Mouse (Mus musculus) CH12.LX (cell line): ENCODE results near the gene Cuedc2. TPM values are rescaled to one million over a fixed set of nuclear protein-coding genes. Genes with fewer than 3 reads are reported as not detected.

ENCODE experiments used
- DNase-seq: peaks from one replicate; pipeline ENCODE4 v3.0.0-alpha.2; 2013; ENCODE audit errors: extremely low read depth
- H3K27ac ChIP-seq: 2 replicates; pipeline ENCODE4 v1.5.1; 2012; ENCODE audit warnings: low read depth, mild to moderate bottlenecking, control low read depth, moderate library complexity; ENCODE audit not compliant: insufficient read depth
- H3K27me3 ChIP-seq: replicated peaks from 2 replicates; pipeline ENCODE3; 2012; ENCODE audit warnings: inconsistent platforms
- H3K36me3 ChIP-seq, 2 experiments: replicated peaks in 1 of 2; 2 replicates each; pipeline versions ENCODE3 to v1.6.1; 2012; ENCODE audit warnings: inconsistent platforms in 1 of 2, low read length in 1 of 2, mild to moderate bottlenecking in 1 of 2, mixed read lengths in 1 of 2, moderate library complexity in 1 of 2; ENCODE audit not compliant: control insufficient read depth in 1 of 2, insufficient read depth in 1 of 2
- H3K4me1 ChIP-seq, 2 experiments: 2 replicates each; pipeline ENCODE4 v1.6.1; 2012; ENCODE audit warnings: inconsistent platforms in 1 of 2, moderate library complexity in 1 of 2; ENCODE audit not compliant: insufficient read depth in 2 of 2, control insufficient read depth in 1 of 2
- H3K4me2 ChIP-seq: 2 replicates; pipeline ENCODE4 v1.6.1; 2012; ENCODE audit warnings: low read depth, mild to moderate bottlenecking, control low read depth; ENCODE audit not compliant: poor library complexity, insufficient read depth, severe bottlenecking
- H3K4me3 ChIP-seq, 3 experiments: fragments of 150-350 bp in 1 of 3; sonication (generic) in 1 of 3; replicated peaks in 1 of 3; 2 replicates each; pipeline versions ENCODE3 to v1.5.1; 2011 to 2012; ENCODE audit warnings: low read depth in 2 of 3, low read length in 2 of 3, mild to moderate bottlenecking in 2 of 3, moderate library complexity in 2 of 3, control low read depth in 1 of 3, improper control_type of control experiment in 1 of 3, inconsistent platforms in 1 of 3, mixed read lengths in 1 of 3; ENCODE audit not compliant: poor library complexity in 1 of 3
- H3K79me2 ChIP-seq: replicated peaks from 2 replicates; pipeline ENCODE4 v1.6.1; 2012; ENCODE audit warnings: mild to moderate bottlenecking, moderate library complexity; ENCODE audit not compliant: control insufficient read depth, poor library complexity, insufficient read depth, severe bottlenecking; ENCODE audit errors: extremely low read depth
- H3K9ac ChIP-seq: 2 replicates; pipeline ENCODE4 v1.6.1; 2012; ENCODE audit warnings: low read depth, mild to moderate bottlenecking, control low read depth, moderate library complexity; ENCODE audit not compliant: insufficient read depth
- H3K9me3 ChIP-seq: replicated peaks from 2 replicates; pipeline ENCODE3; 2012; ENCODE audit warnings: low read length, inconsistent platforms, mixed read lengths
- BHLHE40 ChIP-seq: IDR thresholded peaks from 2 replicates; pipeline ENCODE4 v1.6.1; 2011; ENCODE audit warnings: mild to moderate bottlenecking, low read depth, low read length, improper control_type of control experiment
- CHD1 ChIP-seq: IDR thresholded peaks from 2 replicates; pipeline ENCODE4 v1.6.1; 2012; ENCODE audit warnings: low read depth, low read length, improper control_type of control experiment, inconsistent platforms
- CHD2 ChIP-seq: IDR thresholded peaks from 2 replicates; pipeline ENCODE4 v1.6.1; 2011; ENCODE audit warnings: low read length, improper control_type of control experiment
- CTCF ChIP-seq, 2 experiments: IDR thresholded peaks in 1 of 2; conservative IDR thresholded peaks in 1 of 2; 2 replicates each; pipeline ENCODE4 v1.5.1; 2011 to 2012; ENCODE audit warnings: low read depth in 2 of 2, low read length in 2 of 2, improper control_type of control experiment in 1 of 2, inconsistent platforms in 1 of 2, mild to moderate bottlenecking in 1 of 2, moderate library complexity in 1 of 2
- E2F4 ChIP-seq: IDR thresholded peaks from 2 replicates; pipeline ENCODE4 v1.6.1; 2011; ENCODE audit warnings: low read depth, low read length, improper control_type of control experiment; ENCODE audit not compliant: insufficient replicate concordance
- ELF1 ChIP-seq: IDR thresholded peaks from 2 replicates; pipeline ENCODE4 v1.6.1; 2014; ENCODE audit warnings: low read depth, mild to moderate bottlenecking, inconsistent platforms, low read length, improper control_type of control experiment
- EP300 ChIP-seq: IDR thresholded peaks from 2 replicates; pipeline ENCODE4 v1.6.1; 2011; ENCODE audit warnings: low read length, improper control_type of control experiment
- ETS1 ChIP-seq: conservative IDR thresholded peaks from 2 replicates; pipeline ENCODE4 v1.6.1; 2012; ENCODE audit warnings: low read depth, mild to moderate bottlenecking, inconsistent platforms, low read length, improper control_type of control experiment, moderate library complexity
- GABPA ChIP-seq: IDR thresholded peaks from 2 replicates; pipeline ENCODE4 v1.6.1; 2012; ENCODE audit warnings: low read depth, low read length, improper control_type of control experiment, inconsistent platforms; ENCODE audit not compliant: insufficient replicate concordance
- HCFC1 ChIP-seq: IDR thresholded peaks from 2 replicates; pipeline ENCODE4 v1.6.1; 2012; ENCODE audit warnings: low read depth, mild to moderate bottlenecking, inconsistent platforms, low read length, improper control_type of control experiment
- IRF4 ChIP-seq: IDR thresholded peaks from 2 replicates; pipeline ENCODE4 v1.6.1; 2014; ENCODE audit warnings: low read depth, mild to moderate bottlenecking, inconsistent platforms, low read length, improper control_type of control experiment
- JUN ChIP-seq: IDR thresholded peaks from 2 replicates; pipeline ENCODE4 v1.6.1; 2011; ENCODE audit warnings: low read depth, mild to moderate bottlenecking, low read length, improper control_type of control experiment, moderate library complexity; ENCODE audit not compliant: insufficient read depth
- JUND ChIP-seq: conservative IDR thresholded peaks from 2 replicates; pipeline ENCODE4 v1.6.1; 2011; ENCODE audit warnings: low read depth, low read length, improper control_type of control experiment
- KAT2A ChIP-seq: IDR thresholded peaks from 2 replicates; pipeline ENCODE4 v1.6.1; 2012; ENCODE audit warnings: low read length, improper control_type of control experiment, inconsistent platforms; ENCODE audit not compliant: insufficient replicate concordance
- MAFK ChIP-seq: IDR thresholded peaks from 2 replicates; pipeline ENCODE4 v1.6.1; 2011; ENCODE audit warnings: low read length, improper control_type of control experiment; ENCODE audit not compliant: insufficient replicate concordance
- MAX ChIP-seq: IDR thresholded peaks from 2 replicates; pipeline ENCODE4 v1.6.1; 2011; ENCODE audit warnings: low read length, improper control_type of control experiment
- MAZ ChIP-seq: IDR thresholded peaks from 2 replicates; pipeline ENCODE4 v1.6.1; 2012; ENCODE audit warnings: low read depth, mild to moderate bottlenecking, inconsistent platforms, low read length, improper control_type of control experiment, moderate library complexity
- MEF2A ChIP-seq: IDR thresholded peaks from 2 replicates; pipeline ENCODE4 v1.6.1; 2014; ENCODE audit warnings: low read depth, mild to moderate bottlenecking, inconsistent platforms, low read length, improper control_type of control experiment, borderline replicate concordance
- MXI1 ChIP-seq: IDR thresholded peaks from 2 replicates; pipeline ENCODE4 v1.6.1; 2011; ENCODE audit warnings: mild to moderate bottlenecking, low read depth, low read length, improper control_type of control experiment
- MYC ChIP-seq: IDR thresholded peaks from 2 replicates; pipeline ENCODE4 v1.6.1; 2011; ENCODE audit warnings: low read depth, mild to moderate bottlenecking, improper control_type of control experiment, low read length
- NELFE ChIP-seq: IDR thresholded peaks from 2 replicates; pipeline ENCODE4 v1.6.1; 2011; ENCODE audit warnings: low read depth, low read length, improper control_type of control experiment
- NRF1 ChIP-seq: IDR thresholded peaks from 2 replicates; pipeline ENCODE4 v1.6.1; 2014; ENCODE audit warnings: low read depth, mild to moderate bottlenecking, inconsistent platforms, low read length, improper control_type of control experiment, moderate library complexity
- PAX5 ChIP-seq: IDR thresholded peaks from 2 replicates; pipeline ENCODE4 v1.6.1; 2012; ENCODE audit warnings: low read length, inconsistent platforms, mixed read lengths
- POLR2A ChIP-seq: IDR thresholded peaks from 2 replicates; pipeline ENCODE4 v1.6.1; 2011; ENCODE audit warnings: low read depth, mild to moderate bottlenecking, improper control_type of control experiment, low read length
- POLR2AphosphoS2 ChIP-seq: IDR thresholded peaks from 2 replicates; pipeline ENCODE4 v1.6.1; 2011; ENCODE audit warnings: low read depth, low read length, improper control_type of control experiment
- RAD21 ChIP-seq: IDR thresholded peaks from 2 replicates; pipeline ENCODE4 v1.6.1; 2011; ENCODE audit warnings: low read depth, mild to moderate bottlenecking, low read length, improper control_type of control experiment, moderate library complexity
- RCOR1 ChIP-seq: conservative IDR thresholded peaks from 2 replicates; pipeline ENCODE4 v1.6.1; 2012; ENCODE audit warnings: low read depth, mild to moderate bottlenecking, inconsistent platforms, low read length, improper control_type of control experiment
- SIN3A ChIP-seq: IDR thresholded peaks from 2 replicates; pipeline ENCODE4 v1.6.1; 2012; ENCODE audit warnings: low read length, improper control_type of control experiment, inconsistent platforms
- SMC3 ChIP-seq: IDR thresholded peaks from 2 replicates; pipeline ENCODE4 v1.6.1; 2011; ENCODE audit warnings: low read depth, low read length, improper control_type of control experiment
- TBP ChIP-seq: conservative IDR thresholded peaks from 2 replicates; pipeline ENCODE4 v1.6.1; 2011; ENCODE audit warnings: low read depth, low read length, improper control_type of control experiment
- TCF12 ChIP-seq: IDR thresholded peaks from 2 replicates; pipeline ENCODE4 v1.6.1; 2014; ENCODE audit warnings: low read depth, mild to moderate bottlenecking, inconsistent platforms, low read length, improper control_type of control experiment
- UBTF ChIP-seq: IDR thresholded peaks from 2 replicates; pipeline ENCODE4 v1.6.1; 2012; ENCODE audit warnings: low read depth, mild to moderate bottlenecking, inconsistent platforms, low read length, improper control_type of control experiment, moderate library complexity
- USF1 ChIP-seq: IDR thresholded peaks from 2 replicates; pipeline ENCODE4 v1.6.1; 2014; ENCODE audit warnings: low read depth, mild to moderate bottlenecking, inconsistent platforms, low read length, improper control_type of control experiment
- USF2 ChIP-seq: conservative IDR thresholded peaks from 2 replicates; pipeline ENCODE4 v1.6.1; 2011; ENCODE audit warnings: low read depth, low read length, improper control_type of control experiment
- ZC3H11A ChIP-seq: IDR thresholded peaks from 2 replicates; pipeline ENCODE4 v1.6.1; 2012; ENCODE audit warnings: low read depth, mild to moderate bottlenecking, inconsistent platforms, low read length, improper control_type of control experiment
- ZKSCAN1 ChIP-seq: IDR thresholded peaks from 2 replicates; pipeline ENCODE4 v1.6.1; 2012; ENCODE audit warnings: low read depth, inconsistent platforms, low read length, improper control_type of control experiment, borderline replicate concordance
- ZMIZ1 ChIP-seq: IDR thresholded peaks from 2 replicates; pipeline ENCODE4 v1.6.1; 2012; ENCODE audit warnings: low read depth, mild to moderate bottlenecking, inconsistent platforms, low read length, improper control_type of control experiment
- ZNF384 ChIP-seq: IDR thresholded peaks from 2 replicates; pipeline ENCODE4 v1.6.1; 2012; ENCODE audit warnings: low read depth, low read length, improper control_type of control experiment, inconsistent platforms
- dilution Hi-C: fragments of 300-500 bp; cut with MboI; formaldehyde crosslinking; loops from 2 replicates; pipeline ENCODE4 v1.14.3; 2020; ENCODE audit warnings: low sequenced_read_pairs; ENCODE audit not compliant: extremely low pct_unique_long_range_greater_than_20kb, extremely low pct_ligation_motif_present
- in situ Hi-C: fragments of 300-500 bp; cut with MboI; formaldehyde crosslinking; loops from 3 replicates; pipeline ENCODE4 v1.14.3; 2019; ENCODE audit warnings: low sequenced_read_pairs, low pct_ligation_motif_present, low pct_unique_long_range_greater_than_20kb, mixed read lengths
- polyA plus RNA-seq: library from polyadenylated mRNA; unstranded; fragments of >175 nt; gene quantifications from 2 replicates; pipeline ENCODE4 v1.2.1, GENCODE M21; 2012; ENCODE audit warnings: low read depth; ENCODE audit not compliant: insufficient read length
- total RNA-seq, 2 experiments: library from RNA; depleted of rRNA; stranded (reverse); fragments of 300-350 nt in 1 of 2; fragments of >200 nt in 1 of 2; gene quantifications; 2 replicates each; pipeline ENCODE4 v1.2.3; 2012 to 2014

Cuedc2 gene
- total RNA-seq (2012; rRNA removed), result 95.1 and 102 TPM in 2 replicates
- 117 and 120 TPM in 2 replicates for total RNA-seq (2014; rRNA removed)
- polyA plus RNA-seq, result 94.4 and 123 TPM in 2 replicates

GRCm38 (mm10) chr19:46338331-46338936 is at the start of gene Cuedc2:
Cuedc2 (minus strand) TSS chr19:46338702.
- peak within 1 kb of the TSS; percentile 79 for H3K9ac ChIP-seq
- peak within 1 kb of the TSS; percentile 97 for H3K4me2 ChIP-seq
- H3K36me3 ChIP-seq, result peaks cover 0 to 15% of the 10 kb centered on the region in 2 experiments
- in situ Hi-C loops, result no loop called here
- H3K9me3 ChIP-seq, result no peaks in the 10 kb centered on the region
- peak within 1 kb of the TSS; percentile 68 for H3K27ac ChIP-seq
- no peaks in the 10 kb centered on the region for H3K27me3 ChIP-seq
- DNase-seq, result peak; percentile 97
- TF ChIP-seq USF2 (peak; percentile 33; the same call in 1 of the 2 replicates), NELFE (no peak), SMC3 (peak; percentile 61), CHD2 (peak; percentile 74), PAX5 (no peak), BHLHE40 (no peak; the same call in 1 of the 2 replicates), MEF2A (no peak; the same call in 1 of the 2 replicates), ZNF384 (0 out of 2 replicates have a peak, but pooled peaks have one; percentile 12), TCF12 (0 out of 2 replicates have a peak, but pooled peaks have one; percentile 19), SIN3A (peak; percentile 92), USF1 (peak; percentile 49), MAZ (0 out of 2 replicates have a peak, but pooled peaks have one; percentile 85), E2F4 (peak; percentile 38; the same call in 1 of the 2 replicates), MYC (peak; percentile 83), HCFC1 (peak; percentile 96), GABPA (no peak; the same call in 1 of the 2 replicates), MXI1 (no peak; the same call in none of the 2 replicates), MAX (peak; percentile 32; the same call in 1 of the 2 replicates), ETS1 (no peak), EP300 (no peak), NRF1 (peak; percentile 81), CTCF (conservative IDR thresholded peaks at IDR 0.05 in 1 of 2, IDR thresholded peaks at IDR 0.05 in 1 of 2; ENCODE audit: low read depth in 2 of 2, low read length in 2 of 2) (peak; percentile 40 to 81), ELF1 (peak; percentile 84), POLR2AphosphoS2 (no peak), JUN (no peak), IRF4 (peak; percentile 68), RCOR1 (peak; percentile 54; the same call in 1 of the 2 replicates), ZKSCAN1 (no peak), ZMIZ1 (no peak), ZC3H11A (no peak), TBP (peak; percentile 59; the same call in 1 of the 2 replicates), KAT2A (peak; percentile 77; the same call in 1 of the 2 replicates), RAD21 (peak; percentile 34), POLR2A (peak; percentile 77), CHD1 (no peak), MAFK (no peak), JUND (no peak; the same call in 1 of the 2 replicates), UBTF (no peak)
- H3K79me2 ChIP-seq, result 0 out of 2 replicates have a peak, but pooled peaks cover 2% of the 10 kb centered on the region
- peaks cover 12 to 49% of the 10 kb centered on the region in 2 experiments for H3K4me1 ChIP-seq
- H3K4me3 ChIP-seq, result peak within 1 kb of the TSS; percentile 71 to 84 (median 81)
- dilution Hi-C loops, result no loop called here
